Mouse (Mus musculus) cerebellum, postnatal 14 days (tissue): ENCODE data around the gene Man1c1.

Experiments
- DNase-seq, 2 experiments: peaks; one replicate each; pipeline ENCODE4 v3.0.0; 2021; ENCODE audit warnings: mixed read lengths in 2 of 2

Man1c1 gene

DNA sequence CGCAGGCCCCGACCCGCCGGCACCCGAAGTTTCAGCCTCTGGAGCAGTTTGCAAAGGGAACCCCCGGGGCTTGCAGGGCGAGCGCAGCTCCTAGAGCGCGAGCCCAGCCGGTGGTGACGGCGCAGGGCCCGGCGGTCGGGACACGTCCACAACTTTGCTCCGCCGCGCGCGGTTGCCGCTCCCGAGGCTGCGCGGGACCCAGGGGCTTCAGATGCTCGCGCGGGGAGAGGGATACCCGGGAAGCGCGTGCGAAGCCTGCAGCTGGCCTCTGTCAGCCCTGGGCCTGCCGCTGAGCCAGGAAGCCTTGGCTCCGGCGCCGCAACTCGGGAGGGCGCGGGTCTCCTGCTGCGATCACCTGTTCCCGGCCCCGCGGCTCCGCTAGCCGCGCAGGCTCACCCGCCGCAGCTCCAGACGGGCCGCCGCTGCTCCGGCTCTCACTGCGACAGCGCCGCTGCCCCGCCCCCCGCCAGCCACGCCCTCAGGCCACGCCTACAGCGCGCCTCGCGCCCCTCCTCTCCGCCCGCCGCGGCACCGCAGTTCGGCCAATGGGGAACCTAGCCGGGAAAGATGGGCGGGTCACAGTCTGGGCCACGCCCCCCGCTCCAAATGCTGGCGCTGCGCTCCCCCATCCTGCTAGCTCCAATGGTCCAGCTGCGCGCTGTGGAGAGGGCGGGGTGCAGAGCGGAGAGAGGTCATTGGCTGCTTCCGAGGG, at the start of gene Man1c1:
TSS of gene Man1c1 (minus strand) at position 456 of the 712 bp plus-strand sequence.
- DNase-seq, result peak; percentile 99

GRCm38 (mm10) chr4:134753516-134754261, 49.6 kb upstream of the Man1c1 start:
- DNase-seq, result no peak

DNA sequence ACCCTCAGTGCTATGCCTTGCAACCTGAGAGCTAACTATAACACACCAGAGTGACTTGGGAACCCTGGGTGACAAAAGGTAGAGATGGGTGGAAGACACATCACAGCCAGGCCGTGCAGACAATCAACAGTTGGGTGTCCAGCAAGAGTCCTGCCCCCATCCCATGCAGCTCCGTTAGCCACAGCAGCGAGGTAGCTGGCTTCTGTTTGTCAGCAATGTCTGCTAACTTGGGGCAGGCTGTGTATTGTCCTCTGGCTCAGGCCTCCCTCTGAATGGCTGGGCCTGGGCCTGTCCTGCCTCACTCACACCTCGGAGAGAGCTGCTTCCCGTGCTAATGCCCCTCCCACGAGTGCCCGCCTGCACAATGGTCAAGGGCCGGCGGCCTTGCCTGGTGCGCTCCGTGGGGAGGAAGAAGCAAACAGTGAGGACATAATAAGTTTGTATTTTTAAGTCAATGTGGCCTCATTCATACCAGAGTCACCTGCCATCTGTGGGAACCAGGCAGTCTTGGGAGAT, 48.9 kb upstream of the Man1c1 start:
- DNase-seq, result no peak

DNA sequence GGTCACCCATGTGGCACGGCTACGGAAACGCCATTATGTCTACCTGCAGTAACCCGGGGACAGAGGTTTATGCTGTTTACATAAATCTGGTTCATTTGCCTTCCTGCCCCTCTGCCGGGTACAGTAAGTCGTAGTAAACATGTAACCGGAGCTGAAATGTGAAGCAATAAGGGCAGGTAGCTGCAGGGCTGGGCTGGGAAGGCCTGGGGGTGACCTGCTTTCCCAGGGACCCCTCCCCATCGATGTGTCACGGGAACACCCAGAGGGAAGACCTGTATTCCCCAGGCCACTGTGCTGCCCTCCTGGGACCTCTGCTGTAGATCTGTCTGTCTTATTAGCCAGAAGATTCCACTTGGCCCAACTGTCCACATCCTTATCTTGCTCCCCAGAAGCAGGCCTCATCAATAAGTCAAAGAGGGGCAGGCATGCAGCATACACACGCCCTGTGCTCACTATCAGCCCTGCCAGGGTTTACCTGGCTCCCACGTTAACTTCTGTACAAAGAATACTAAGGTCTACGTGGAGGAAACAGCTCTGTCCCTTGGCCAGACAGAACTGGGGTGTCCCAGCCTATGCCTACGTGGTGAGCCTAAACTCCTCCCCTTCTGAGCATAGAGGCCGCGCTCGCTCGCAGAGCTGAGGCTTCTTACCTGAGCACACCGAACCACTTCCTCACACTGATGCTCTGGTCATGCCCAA, 47.7 kb upstream of the Man1c1 start:
- DNase-seq, result no peak

DNA sequence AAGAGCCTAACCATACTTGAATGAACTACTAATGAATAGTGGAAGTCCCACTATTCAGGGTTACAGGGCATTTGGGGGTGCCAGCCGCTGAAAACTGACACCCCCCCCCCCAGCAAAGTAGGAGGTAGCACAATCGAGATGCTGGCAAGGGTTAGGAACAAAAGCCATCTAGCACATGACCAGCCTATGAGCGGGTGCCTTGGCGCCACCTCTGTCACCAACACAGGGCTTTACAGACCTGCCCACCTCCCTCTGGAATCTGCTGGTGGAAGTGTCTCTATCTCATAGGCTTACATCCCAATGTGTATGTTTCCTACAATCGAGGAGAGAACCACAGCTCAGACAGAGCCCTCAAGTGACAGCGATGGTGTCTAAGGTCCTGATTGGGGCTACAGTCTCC, 46.7 kb upstream of the Man1c1 start:
- DNase-seq, result no peak

- no peak for DNase-seq
These were observed 46.2 kb upstream of the Man1c1 start for GRCm38 (mm10) chr4:134750263-134750662.

DNA sequence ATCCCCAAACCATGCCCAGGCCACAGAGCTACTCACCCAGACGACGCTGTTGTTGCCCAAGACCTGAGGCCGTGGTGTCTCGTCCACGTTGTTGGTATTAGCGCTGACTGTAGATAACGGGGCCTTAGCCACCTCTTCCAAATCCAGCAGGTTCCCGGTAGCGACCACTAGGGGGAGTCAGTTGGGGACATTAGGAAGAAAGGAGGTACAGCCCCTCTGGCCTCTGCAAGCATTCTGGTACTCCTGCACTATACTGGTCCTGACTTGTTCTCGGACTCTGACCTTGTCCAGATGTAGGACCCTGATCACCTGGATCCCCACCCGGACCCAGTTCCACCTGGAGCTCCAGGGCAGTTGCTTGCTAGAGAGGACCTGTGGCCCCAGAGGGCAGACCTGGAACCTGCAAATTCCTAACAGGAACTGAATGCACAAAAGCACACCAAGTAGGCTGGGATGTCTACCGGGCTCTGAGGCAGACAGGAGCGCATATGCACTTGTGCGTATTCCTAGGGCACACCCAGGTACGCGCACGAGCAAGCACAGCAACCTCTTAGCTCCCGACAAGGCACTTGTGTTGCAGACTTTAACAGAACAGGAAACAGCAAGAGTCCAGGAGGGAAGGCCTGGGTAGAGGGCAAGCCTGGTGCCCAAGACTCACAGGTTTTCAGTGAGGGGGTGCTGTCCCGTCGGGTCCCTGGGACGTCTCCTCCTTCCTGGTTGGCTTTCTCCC, 45.4 kb upstream of the Man1c1 start:
- DNase-seq, result no peak

GRCm38 (mm10) chr4:134745900-134746661, 42.0 kb upstream of the Man1c1 start:
- DNase-seq, result peak; percentile 36 to 61

DNA sequence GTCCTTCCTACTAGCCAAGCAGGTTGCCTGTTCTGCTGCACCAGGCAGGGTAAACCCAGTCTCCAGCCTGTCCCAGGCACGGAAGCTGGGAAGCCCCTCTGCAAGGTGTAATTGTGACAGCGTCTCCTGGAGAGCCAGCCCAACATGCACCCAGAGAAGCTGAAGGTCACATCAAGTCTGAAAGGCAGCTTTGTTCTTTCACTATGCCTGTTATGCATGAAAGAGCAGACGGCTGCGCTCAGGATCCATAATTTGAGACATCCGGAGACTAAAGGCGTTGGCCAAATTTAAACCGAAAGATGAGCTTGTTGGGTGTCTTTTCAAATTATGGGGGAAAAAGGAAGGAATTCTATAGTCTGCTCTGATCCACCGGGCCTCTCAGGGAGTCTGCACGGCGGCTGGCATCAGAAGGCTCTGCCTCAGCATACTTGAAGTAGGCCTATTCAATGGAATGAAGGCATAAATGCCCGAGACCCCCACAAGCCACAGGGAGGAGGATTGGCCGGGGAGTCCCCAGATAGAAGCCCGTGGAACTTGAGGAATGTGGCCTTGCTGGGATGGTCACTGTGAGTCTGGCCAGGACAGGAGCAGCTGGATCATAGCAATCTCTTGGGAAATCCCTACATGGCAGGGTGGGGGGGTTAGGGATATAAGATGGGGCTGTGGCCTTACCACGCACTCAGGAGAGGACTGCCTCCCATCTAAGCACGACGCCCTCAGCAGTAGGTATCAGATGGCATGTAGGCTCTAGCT, 40.0 kb upstream of the Man1c1 start:
- no peak for DNase-seq

DNA sequence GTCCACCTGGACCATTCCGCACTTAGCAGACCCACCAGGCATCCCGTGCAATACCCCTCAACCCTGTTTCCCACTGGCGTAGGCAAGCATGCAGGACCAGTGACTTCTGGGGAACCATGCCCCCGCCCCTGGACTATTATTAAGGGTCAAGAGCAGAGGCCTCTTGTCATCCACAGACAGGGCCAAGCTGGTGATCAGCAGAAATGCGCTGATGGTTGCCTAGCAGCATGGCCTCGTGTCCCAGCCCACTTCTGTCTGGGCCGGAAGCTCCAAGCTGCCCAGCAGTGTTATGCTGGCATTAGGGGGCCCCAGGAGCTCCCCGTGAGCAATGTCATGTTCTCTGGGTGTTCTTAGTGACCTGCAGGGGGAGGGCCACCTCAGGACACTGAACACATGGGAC, 37.9 kb upstream of the Man1c1 start:
- no peak for DNase-seq

DNA sequence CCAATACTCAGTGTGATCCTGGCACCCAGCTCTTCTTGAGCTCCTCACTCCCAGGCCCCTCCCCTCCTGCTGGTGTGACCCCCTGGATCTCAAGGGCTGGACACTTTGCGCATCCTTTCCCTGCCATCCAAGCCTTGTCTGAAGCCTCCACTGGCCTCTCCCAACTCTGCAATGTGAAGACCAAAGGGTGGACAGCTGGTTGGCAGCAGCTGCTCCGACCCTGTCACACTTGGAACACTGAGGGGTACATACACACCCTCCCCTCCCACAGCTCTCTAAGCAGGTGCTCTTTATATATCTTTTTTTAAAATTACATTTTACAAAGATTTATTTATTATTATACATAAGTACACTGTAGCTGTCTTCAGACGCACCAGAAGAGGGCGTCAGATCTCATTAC, 36.1 kb upstream of the Man1c1 start:
- no peak for DNase-seq

DNA sequence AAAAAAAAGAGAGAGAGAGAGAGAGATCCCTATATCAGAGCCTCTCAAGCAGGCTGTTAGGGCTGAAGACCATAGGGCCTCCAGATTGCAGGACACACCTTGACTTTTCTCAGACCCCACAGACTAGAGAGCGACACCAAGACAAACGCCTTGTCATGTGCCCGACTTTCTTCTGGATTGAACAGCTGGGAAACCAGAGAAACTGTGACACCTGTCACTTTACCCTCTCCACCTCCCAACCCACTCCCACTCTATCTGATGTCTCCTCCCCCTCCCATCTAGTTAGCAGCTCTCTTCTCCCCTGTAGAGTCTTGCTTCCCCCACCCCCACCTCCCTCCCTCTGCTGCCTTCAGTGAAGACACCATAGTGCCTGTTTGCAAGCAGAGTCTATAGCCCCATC, 35.4 kb upstream of the Man1c1 start:
- no peak for DNase-seq

DNA sequence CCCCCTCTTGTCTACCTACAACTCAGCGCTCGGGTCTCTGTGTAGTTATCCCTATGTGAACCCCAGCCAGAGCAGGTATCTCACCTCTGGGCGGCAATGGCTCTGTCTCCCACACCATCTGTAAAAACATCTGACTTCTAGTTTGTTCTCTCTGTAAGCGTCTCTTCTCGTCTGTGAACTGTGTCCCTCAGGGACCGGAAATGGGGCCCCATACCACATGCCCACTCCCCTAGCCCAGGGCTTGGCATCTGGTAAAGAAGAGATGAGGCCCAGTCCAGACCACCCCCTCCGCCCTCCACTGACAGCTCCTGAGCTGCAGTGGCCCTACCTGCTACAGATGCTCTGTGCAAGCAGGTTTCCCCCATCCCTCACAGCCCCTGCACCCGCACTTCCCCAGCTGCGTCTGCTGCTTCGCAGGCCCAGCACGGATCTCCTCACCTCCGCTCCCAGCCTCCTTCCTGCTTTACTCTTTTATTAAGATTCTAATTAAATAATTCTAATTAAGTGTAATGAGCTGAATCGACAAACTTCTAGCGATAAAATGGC, 33.3 kb upstream of the Man1c1 start:
- DNase-seq, result no peak

- DNase-seq, result no peak
These were observed 32.1 kb upstream of the Man1c1 start for GRCm38 (mm10) chr4:134736147-134736546.

GRCm38 (mm10) chr4:134734629-134735081, 30.6 kb upstream of the Man1c1 start:
- DNase-seq, result no peak

- no peak for DNase-seq
These were observed 30.0 kb upstream of the Man1c1 start for GRCm38 (mm10) chr4:134734038-134734628.

DNA sequence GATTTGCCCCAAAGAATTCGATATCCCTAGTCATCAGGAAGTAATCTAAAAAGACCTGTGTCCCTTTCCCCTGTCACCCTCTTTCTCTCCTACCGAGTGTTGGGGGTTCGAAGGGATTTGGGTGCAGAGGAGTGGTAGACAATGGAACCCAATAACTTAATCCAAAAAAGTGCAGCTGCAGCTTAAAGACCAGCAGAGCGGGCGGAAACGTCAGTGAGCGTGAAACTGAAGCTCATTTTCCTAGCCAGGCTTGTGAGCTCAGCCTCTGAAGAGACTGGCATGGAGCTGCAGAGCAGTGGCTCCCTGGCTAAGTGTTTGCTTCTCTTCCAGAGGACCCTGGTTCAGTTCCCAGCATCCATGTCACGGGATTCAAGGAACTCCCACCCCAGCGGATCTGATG, 29.3 kb upstream of the Man1c1 start:
- no peak for DNase-seq

DNA sequence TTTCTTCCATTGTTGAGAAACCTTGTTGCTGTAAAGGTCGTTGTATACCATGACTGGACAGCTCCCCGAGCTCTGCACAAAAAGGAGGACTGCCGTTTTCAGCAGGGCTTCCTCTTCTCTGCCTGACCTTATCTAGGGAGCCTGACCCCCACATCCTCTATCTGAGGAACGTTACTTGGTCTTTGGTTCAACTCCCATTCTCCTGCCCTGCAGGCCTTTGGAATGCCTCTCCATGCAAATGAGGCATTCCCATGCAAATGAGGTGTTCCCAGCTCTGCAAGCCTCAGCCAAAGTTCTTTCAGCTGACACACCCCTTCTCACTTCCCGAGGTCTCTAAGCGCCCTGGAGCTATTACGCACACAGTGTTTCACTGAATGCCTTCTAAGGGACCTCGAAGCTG, 26.0 kb upstream of the Man1c1 start:
- DNase-seq, result no peak

- DNase-seq, result peak in 1 of 2 experiments; percentile 43
These were observed 21.8 kb upstream of the Man1c1 start for GRCm38 (mm10) chr4:134725735-134726345.

DNA sequence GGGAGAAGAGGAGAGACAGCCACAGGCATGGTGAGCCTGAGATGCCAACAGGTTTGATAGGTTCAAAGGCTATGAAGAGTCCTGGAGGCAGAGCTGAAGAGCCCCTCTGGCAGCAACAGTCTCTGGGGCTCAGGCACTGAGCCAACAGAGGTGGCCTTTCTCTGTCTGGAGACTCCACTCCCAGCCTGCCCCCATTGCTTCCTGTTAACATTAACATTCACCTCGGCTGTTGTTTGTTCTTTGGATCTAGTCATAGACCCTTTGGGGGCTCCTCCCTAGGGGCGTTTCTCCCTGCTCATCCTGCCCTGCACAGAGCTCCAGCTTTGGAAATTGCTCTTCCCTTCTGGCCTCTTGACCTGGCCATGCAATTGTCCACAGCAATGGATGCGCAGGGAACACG, 20.9 kb upstream of the Man1c1 start:
- DNase-seq, result no peak
